Mouse (Mus musculus): ENCODE results near the gene Bbs1.
"Not testable (repeated sequence)": the region's sequence is repeated elsewhere in the genome, so short reads cannot be mapped to it uniquely, and the experiment has no call there.

Bbs1 gene

GRCm38 (mm10) chr19:4905979-4906794, at the start of gene Bbs1:
Gene Bbs1 (minus strand): TSS chr19:4906628.
- DNase-seq = peak; percentile 92

GRCm38 (mm10) chr19:4948641-4949040, 42.2 kb upstream of the Bbs1 start:
- not testable (repeated sequence) for DNase-seq

GRCm38 (mm10) chr19:4945540-4945939, 39.1 kb upstream of the Bbs1 start:
- no peak for DNase-seq

GRCm38 (mm10) chr19:4943253-4943588, 36.8 kb upstream of the Bbs1 start:
- no peak for DNase-seq

- peak; percentile 90 for DNase-seq
Measured at GRCm38 (mm10) chr19:4942551-4943252, 36.3 kb upstream of the Bbs1 start, which contains the start of gene Peli3. Gene Peli3 (minus strand): TSS chr19:4943127.

GRCm38 (mm10) chr19:4937444-4938310, 31.2 kb upstream of the Bbs1 start:
- no peak for DNase-seq

GRCm38 (mm10) chr19:4936896-4937295, 30.5 kb upstream of the Bbs1 start:
- no peak for DNase-seq

- DNase-seq = no peak
Measured at GRCm38 (mm10) chr19:4928781-4929180, 22.4 kb upstream of the Bbs1 start.

GRCm38 (mm10) chr19:4927904-4928531, 21.6 kb upstream of the Bbs1 start, which contains the start of gene Dpp3:
Gene Dpp3 (minus strand): TSS chr19:4928287.
- DNase-seq = peak; percentile 99

GRCm38 (mm10) chr19:4925121-4925860, 18.9 kb upstream of the Bbs1 start:
- DNase-seq = no peak

- DNase-seq = no peak
Measured at GRCm38 (mm10) chr19:4919652-4920051, 13.2 kb upstream of the Bbs1 start.

GRCm38 (mm10) chr19:4916827-4917226, 10.4 kb upstream of the Bbs1 start:
- DNase-seq = no peak

GRCm38 (mm10) chr19:4915924-4916603, 9.6 kb upstream of the Bbs1 start:
- DNase-seq = no peak

- DNase-seq = no peak
Measured at GRCm38 (mm10) chr19:4909376-4909775, 2.9 kb upstream of the Bbs1 start.

GRCm38 (mm10) chr19:4908107-4908506, 1.7 kb upstream of the Bbs1 start:
- peak; percentile 63 for DNase-seq

GRCm38 (mm10) chr19:4899888-4900287, 6.5 kb downstream of the Bbs1 start:
- DNase-seq = no peak

GRCm38 (mm10) chr19:4898972-4899371, 7.5 kb downstream of the Bbs1 start:
- DNase-seq = no peak

- DNase-seq = no peak
Measured at GRCm38 (mm10) chr19:4896780-4897520, 9.5 kb downstream of the Bbs1 start.

- no peak for DNase-seq
Measured at GRCm38 (mm10) chr19:4891798-4892197, 14.6 kb downstream of the Bbs1 start.

GRCm38 (mm10) chr19:4889791-4890190, 16.6 kb downstream of the Bbs1 start:
- DNase-seq = no peak

- DNase-seq = no peak
Measured at GRCm38 (mm10) chr19:4883961-4884360, 22.5 kb downstream of the Bbs1 start.
